Comparison of ENCODE assay signal across 12 mouse cellular contexts in the genomic region with DNA sequence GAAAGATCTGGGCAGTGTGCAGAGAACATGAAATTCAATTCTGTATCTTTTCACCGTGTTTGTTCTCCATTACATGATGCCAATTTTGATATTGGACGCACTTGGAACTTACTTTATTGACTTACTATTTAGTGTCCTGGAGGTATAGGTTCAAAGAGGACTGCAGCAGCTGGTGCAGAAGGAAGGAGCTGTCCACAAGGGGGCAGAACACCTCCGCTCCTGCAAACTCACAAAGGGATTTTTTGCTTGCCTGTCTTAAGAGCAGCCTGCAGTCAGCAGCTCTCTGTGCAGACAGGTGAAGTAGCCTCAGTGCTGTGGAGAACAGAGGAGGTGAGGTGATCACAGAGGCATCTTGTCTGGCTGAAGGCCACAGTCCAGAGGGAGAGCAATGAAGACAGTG.
DNase-seq lines count a peak whose midpoint lies in the region; ATAC-seq and TF ChIP-seq lines count a peak whose summit lies in the region.
"Had no signal": no experiment of that assay in that cellular context is flagged by ENCODE, and none has a peak within 500 bp of the region (broad histone marks: within the 10 kb centered on the region; RNA-seq: fewer than 3 reads in every experiment).

No protein-coding gene starts in this region.

- no peaks in the 10 kb centered on the region for H3K36me3 ChIP-seq in heart, adult 2 months (ENCODE audit: control insufficient read depth, insufficient read depth, low read length)
- no peaks in the 10 kb centered on the region for H3K36me3 ChIP-seq in midbrain, postnatal 0 days (ENCODE audit: insufficient read depth, low read length)
- H3K36me3 ChIP-seq in midbrain, embryonic 15.5 days (replicated peaks), result no peaks in the 10 kb centered on the region
- H3K36me3 ChIP-seq: limb, embryonic 15.5 days; midbrain, embryonic 13.5 days had no signal

- TF ChIP-seq CTCF in heart, adult 2 months (IDR thresholded peaks at IDR 0.05), result peak; percentile 33
- peak; percentile 36 for TF ChIP-seq CTCF in midbrain, postnatal 0 days (IDR thresholded peaks at IDR 0.05)

- DNase-seq in heart, adult 2 months, result no peak
- DNase-seq in heart, adult 8-10 months (ENCODE audit: low spot score), result no peak
- no peak for DNase-seq in midbrain, postnatal 0 days (ENCODE audit: low spot score)
- peak; percentile 14 to 40 for DNase-seq in kidney, postnatal 25 days
- DNase-seq in thymus, postnatal 4 days, result peak; percentile 76
- DNase-seq in c-Kit-positive CD71-positive TER-119-positive erythroid progenitor cells, embryonic 14.5 days (ENCODE audit: low spot score), result no peak
- DNase-seq: cerebellum, postnatal 25 days; heart, postnatal 4 days had no signal

- H3K27me3 ChIP-seq in heart, adult 2 months (ENCODE audit: control insufficient read depth, insufficient read depth, low read length), result no peaks in the 10 kb centered on the region
- H3K27me3 ChIP-seq in midbrain, postnatal 0 days (ENCODE audit: insufficient read depth, low read length), result no peaks in the 10 kb centered on the region
- no peaks in the 10 kb centered on the region for H3K27me3 ChIP-seq in midbrain, embryonic 15.5 days (replicated peaks)
- H3K27me3 ChIP-seq: limb, embryonic 15.5 days; midbrain, embryonic 13.5 days had no signal

- no peak for TF ChIP-seq POLR2A in heart, adult 2 months (IDR thresholded peaks at IDR 0.05; ENCODE audit: insufficient read depth, low read depth, low read length)

- no peaks in the 10 kb centered on the region for H3K79me2 ChIP-seq in heart, adult 2 months (replicated peaks; ENCODE audit: control insufficient read depth, insufficient read depth, low read length)

- no peak overlapping the region for H3K4me3 ChIP-seq in heart, adult 2 months
- H3K4me3 ChIP-seq in midbrain, postnatal 0 days (ENCODE audit: low read depth, low read length), result no peak overlapping the region
- no peak overlapping the region for H3K4me3 ChIP-seq in midbrain, embryonic 15.5 days
- H3K4me3 ChIP-seq: limb, embryonic 15.5 days; midbrain, embryonic 13.5 days had no signal

- 35% methylated on average over 3 of the region's 3 CpGs for WGBS in heart, adult 2 months
- WGBS in midbrain, postnatal 0 days, result 55% methylated on average over 3 of the region's 3 CpGs
- 50% methylated on average over 3 of the region's 3 CpGs for WGBS in midbrain, embryonic 15.5 days

- H3K4me2 ChIP-seq in midbrain, postnatal 0 days (ENCODE audit: low read depth, low read length, poor library complexity, severe bottlenecking), result no peak overlapping the region
- no peak overlapping the region for H3K4me2 ChIP-seq in midbrain, embryonic 15.5 days
- H3K4me2 ChIP-seq: limb, embryonic 15.5 days; midbrain, embryonic 13.5 days had no signal

- no peaks in the 10 kb centered on the region for H3K4me1 ChIP-seq in heart, adult 2 months (ENCODE audit: control insufficient read depth, insufficient read depth, low read length)
- no peaks in the 10 kb centered on the region for H3K4me1 ChIP-seq in midbrain, postnatal 0 days (ENCODE audit: insufficient read depth, low read length)
- H3K4me1 ChIP-seq in midbrain, embryonic 15.5 days, result no peaks in the 10 kb centered on the region
- H3K4me1 ChIP-seq: limb, embryonic 15.5 days; midbrain, embryonic 13.5 days had no signal

- H3K9ac ChIP-seq in heart, adult 2 months (ENCODE audit: low read depth, low read length), result no peak overlapping the region
- H3K9ac ChIP-seq in midbrain, postnatal 0 days (replicated peaks; ENCODE audit: low read length, poor library complexity, severe bottlenecking), result no peak overlapping the region
- no peak overlapping the region for H3K9ac ChIP-seq in midbrain, embryonic 15.5 days
- H3K9ac ChIP-seq: limb, embryonic 15.5 days; midbrain, embryonic 13.5 days had no signal

- no peak overlapping the region for H3K27ac ChIP-seq in heart, adult 2 months
- H3K27ac ChIP-seq in midbrain, postnatal 0 days (ENCODE audit: low read depth, low read length), result no peak overlapping the region
- no peak overlapping the region for H3K27ac ChIP-seq in midbrain, embryonic 15.5 days
- H3K27ac ChIP-seq: limb, embryonic 15.5 days; midbrain, embryonic 13.5 days had no signal

- no peaks in the 10 kb centered on the region for H3K9me3 ChIP-seq in midbrain, postnatal 0 days (ENCODE audit: low read length)
- H3K9me3 ChIP-seq in midbrain, embryonic 15.5 days, result no peaks in the 10 kb centered on the region; the same call in 1 of the 2 replicates
- H3K9me3 ChIP-seq: limb, embryonic 15.5 days; midbrain, embryonic 13.5 days had no signal

- TF ChIP-seq EP300 in heart, adult 2 months (IDR thresholded peaks at IDR 0.05; ENCODE audit: insufficient read depth, low read depth, low read length), result no peak

- no peak for ATAC-seq in midbrain, postnatal 0 days (ENCODE audit: low FRiP score)
- no peak for ATAC-seq in midbrain, embryonic 15.5 days (replicated peaks)
- ATAC-seq in activated CD4-positive, CD25-positive, alpha-beta regulatory T cell, adult 4 months, result no peak
- ATAC-seq: midbrain, embryonic 13.5 days had no signal

- intact Hi-C loops in heart, adult 2 months (cut with DNase I), result no loop called here

Comparison
In these comparisons a context has a peak if more than half of its experiments do, and no peak if none do; other contexts are left out.
1. DNase-seq: peak in kidney, postnatal 25 days (2 of 2) and thymus, postnatal 4 days (single experiment); none in heart, adult 2 months (0 of 2), heart, adult 8-10 months (single experiment), midbrain, postnatal 0 days (single experiment) and c-Kit-positive CD71-positive TER-119-positive erythroid progenitor cells, embryonic 14.5 days (single experiment).